Mouse (Mus musculus): ENCODE results near the gene Kcnab3. TPM values are rescaled to one million over a fixed set of nuclear protein-coding genes. Genes with fewer than 3 reads are reported as not detected.

Gene Kcnab3
- polyA plus RNA-seq, 1 experiment from 2014 or later = 6.0 TPM

Other genes with a start within 250 kb of the Kcnab3 start
- 402 and 475 TPM in 2 replicates for gene Vamp2, start 237.8 kb upstream of the Kcnab3 start, polyA plus RNA-seq (2015; fragmentation: Nextera tagmentation; extraction: Ambion mirVana)
- 11.1 and 11.2 TPM in 2 replicates for gene Per1, start 231.0 kb upstream of the Kcnab3 start, polyA plus RNA-seq (2015; fragmentation: Nextera tagmentation; extraction: Ambion mirVana)
- gene Hes7, start 205.9 kb upstream of the Kcnab3 start, polyA plus RNA-seq (2015; fragmentation: Nextera tagmentation; extraction: Ambion mirVana) = 1.4 and 1.8 TPM in 2 replicates
- gene 9130213A22Rik, start 203.7 kb upstream of the Kcnab3 start, polyA plus RNA-seq (2015; fragmentation: Nextera tagmentation; extraction: Ambion mirVana) = 0.94 and 1.2 TPM in 2 replicates
- gene Aloxe3, start 200.4 kb upstream of the Kcnab3 start, polyA plus RNA-seq (2015; fragmentation: Nextera tagmentation; extraction: Ambion mirVana) = 8.1 and 8.5 TPM in 2 replicates
- 0.65 and 0.95 TPM in 2 replicates for gene Alox12b, start 169.3 kb upstream of the Kcnab3 start, polyA plus RNA-seq (2015; fragmentation: Nextera tagmentation; extraction: Ambion mirVana)
- gene Alox8, start 128.4 kb upstream of the Kcnab3 start, polyA plus RNA-seq (2015; fragmentation: Nextera tagmentation; extraction: Ambion mirVana) = 0.73 and 0.84 TPM in 2 replicates
- gene Gucy2e, start 89.2 kb upstream of the Kcnab3 start, polyA plus RNA-seq (2015; fragmentation: Nextera tagmentation; extraction: Ambion mirVana) = 0.51 and 0.69 TPM in 2 replicates
- gene Cntrob, start 2.5 kb upstream of the Kcnab3 start, polyA plus RNA-seq (2015; fragmentation: Nextera tagmentation; extraction: Ambion mirVana) = 15.5 and 16.4 TPM in 2 replicates
- gene Trappc1, start 2.3 kb upstream of the Kcnab3 start, polyA plus RNA-seq (2015; fragmentation: Nextera tagmentation; extraction: Ambion mirVana) = 177 and 185 TPM in 2 replicates
- gene Rnf227, start 14.2 kb downstream of the Kcnab3 start, polyA plus RNA-seq (2015; fragmentation: Nextera tagmentation; extraction: Ambion mirVana) = 239 and 257 TPM in 2 replicates
- gene Chd3, start 43.1 kb downstream of the Kcnab3 start, polyA plus RNA-seq (2015; fragmentation: Nextera tagmentation; extraction: Ambion mirVana) = 68.0 and 73.2 TPM in 2 replicates
- 102 and 130 TPM in 2 replicates for gene Naa38, start 69.2 kb downstream of the Kcnab3 start, polyA plus RNA-seq (2015; fragmentation: Nextera tagmentation; extraction: Ambion mirVana)
- 28.7 and 33.0 TPM in 2 replicates for gene Cyb5d1, start 69.4 kb downstream of the Kcnab3 start, polyA plus RNA-seq (2015; fragmentation: Nextera tagmentation; extraction: Ambion mirVana)
- gene Tmem88, start 72.0 kb downstream of the Kcnab3 start, polyA plus RNA-seq (2015; fragmentation: Nextera tagmentation; extraction: Ambion mirVana) = 8.9 and 9.2 TPM in 2 replicates
- gene Kdm6b, start 87.4 kb downstream of the Kcnab3 start, polyA plus RNA-seq (2015; fragmentation: Nextera tagmentation; extraction: Ambion mirVana) = 22.9 and 29.0 TPM in 2 replicates
- 3.0 and 4.0 TPM in 2 replicates for gene Dnah2, start 222.9 kb downstream of the Kcnab3 start, polyA plus RNA-seq (2015; fragmentation: Nextera tagmentation; extraction: Ambion mirVana)
- gene Efnb3, start 233.9 kb downstream of the Kcnab3 start, polyA plus RNA-seq (2015; fragmentation: Nextera tagmentation; extraction: Ambion mirVana) = 104 and 132 TPM in 2 replicates